Mouse (Mus musculus): ENCODE results near the gene Irgq. TPM values are rescaled to one million over a fixed set of nuclear protein-coding genes. Genes with fewer than 3 reads are reported as not detected.

Irgq gene
- total and polyA plus RNA-seq, 3 experiments: 4.7 to 5.8 TPM; not detected in 1

DNA sequence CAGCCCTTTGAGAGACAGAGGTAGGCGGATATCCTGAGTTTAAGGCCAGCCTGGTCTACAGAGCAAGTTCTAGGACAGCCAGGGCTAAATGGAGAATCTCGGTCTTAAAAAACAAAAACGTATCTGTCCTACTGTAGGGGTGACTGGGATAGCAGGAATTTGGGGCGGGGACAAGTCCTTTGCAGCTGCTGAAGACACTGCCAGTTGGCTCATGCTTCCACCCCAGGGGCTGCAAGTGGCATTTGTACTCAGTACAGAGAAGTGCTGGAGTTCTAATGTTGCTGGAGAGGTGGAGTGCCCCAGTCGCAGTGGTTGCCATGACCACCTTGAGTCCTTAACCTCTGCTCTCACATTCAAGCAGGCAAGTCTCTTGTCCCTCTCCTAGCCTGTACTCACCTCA is 7.7 kb upstream of the Irgq start:
- Histone ChIP-seq H3K9ac (ENCODE audit: control insufficient read depth, low read depth, low read length, poor library complexity, severe bottlenecking) (no peak overlapping the region), H3K79me2 (ENCODE audit: control insufficient read depth, insufficient read depth, low read length, poor library complexity) (no peaks in the 10 kb centered on the region), H3K36me3 (ENCODE audit: control insufficient read depth in 1 of 2, insufficient read depth in 2 of 2, low read length in 2 of 2) (no peaks in the 10 kb centered on the region), H3K4me3 (ENCODE audit: control insufficient read depth in 1 of 2, insufficient read depth in 1 of 2, low read depth in 2 of 2, low read length in 2 of 2) (no peak overlapping the region), H3K27ac (ENCODE audit: control insufficient read depth, low read depth, low read length) (no peak overlapping the region), H3K27me3 (ENCODE audit: control insufficient read depth in 1 of 2, insufficient read depth in 2 of 2, low read length in 2 of 2) (peaks cover 0 to 2% of the 10 kb centered on the region in 2 experiments; a peak in 1 of 4 replicates), H3K9me3 (replicated peaks; ENCODE audit: insufficient read depth, low read length) (no peaks in the 10 kb centered on the region), H3K4me1 (ENCODE audit: control insufficient read depth in 1 of 2, insufficient read depth in 2 of 2, low read length in 2 of 2) (0 out of 4 replicates have a peak, but pooled peaks cover 0 to 2% of the 10 kb centered on the region in 2 experiments)
- TF ChIP-seq TCF12 (IDR thresholded peaks at IDR 0.05; ENCODE audit: low read depth, low read length) (no peak), CHD1 (IDR thresholded peaks at IDR 0.05; ENCODE audit: low read depth, low read length) (no peak), TAL1 (IDR thresholded peaks at IDR 0.05; ENCODE audit: low read length) (no peak), ZMIZ1 (IDR thresholded peaks at IDR 0.05; ENCODE audit: low read depth, low read length) (no peak), ZKSCAN1 (IDR thresholded peaks at IDR 0.05; ENCODE audit: low read depth, low read length) (no peak), NELFE (IDR thresholded peaks at IDR 0.05; ENCODE audit: low read depth, low read length) (no peak), ZC3H11A (IDR thresholded peaks at IDR 0.05; ENCODE audit: low read depth, low read length) (no peak), E2F4 (IDR thresholded peaks at IDR 0.05; ENCODE audit: borderline replicate concordance, low read depth, low read length) (no peak), NRF1 (IDR thresholded peaks at IDR 0.05; ENCODE audit: insufficient read depth, low read depth, low read length, poor library complexity, severe bottlenecking) (no peak), MXI1 (IDR thresholded peaks at IDR 0.05; ENCODE audit: low read depth, low read length) (no peak), RCOR1 (IDR thresholded peaks at IDR 0.05; ENCODE audit: low read depth, low read length) (no peak), USF2 (IDR thresholded peaks at IDR 0.05; ENCODE audit: borderline replicate concordance in 1 of 2, insufficient read depth in 1 of 2, low read depth in 1 of 2, low read length in 2 of 2) (no peak), MAX (IDR thresholded peaks at IDR 0.05; ENCODE audit: low read length) (no peak)
- DNase-seq (ENCODE audit: low read depth, low spot score): no peak

DNA sequence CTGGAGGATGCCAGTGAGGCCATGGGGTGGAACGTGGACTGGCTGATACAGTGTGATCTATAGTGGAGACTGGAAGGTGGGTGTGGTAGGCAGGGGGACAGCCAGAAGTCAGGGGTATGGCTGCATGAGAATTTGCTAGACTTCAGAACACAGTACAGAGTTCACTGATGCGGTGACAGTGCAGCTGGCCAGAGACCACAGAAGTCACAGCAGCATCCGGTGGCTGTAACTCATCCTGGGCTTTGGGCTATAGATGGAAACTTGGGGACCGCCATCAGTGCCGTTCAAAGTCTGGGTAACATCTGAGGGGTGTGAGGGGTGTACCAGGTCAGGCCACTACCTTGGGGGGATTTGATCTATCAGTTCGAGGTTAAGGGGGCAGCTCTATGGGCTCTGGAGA is 6.8 kb upstream of the Irgq start:
- Histone ChIP-seq H3K36me3 (ENCODE audit: control insufficient read depth in 1 of 2, insufficient read depth in 2 of 2, low read length in 2 of 2) (peaks cover 0 to 6% of the 10 kb centered on the region in 2 experiments; a peak in 1 of 4 replicates), H3K79me2 (ENCODE audit: control insufficient read depth, insufficient read depth, low read length, poor library complexity) (no peaks in the 10 kb centered on the region), H3K9me3 (replicated peaks; ENCODE audit: insufficient read depth, low read length) (no peaks in the 10 kb centered on the region), H3K9ac (ENCODE audit: control insufficient read depth, low read depth, low read length, poor library complexity, severe bottlenecking) (no peak overlapping the region), H3K27me3 (ENCODE audit: control insufficient read depth in 1 of 2, insufficient read depth in 2 of 2, low read length in 2 of 2) (peaks cover 0 to 2% of the 10 kb centered on the region in 2 experiments; a peak in 1 of 4 replicates), H3K4me1 (ENCODE audit: control insufficient read depth in 1 of 2, insufficient read depth in 2 of 2, low read length in 2 of 2) (peaks cover 2 to 10% of the 10 kb centered on the region in 2 experiments; a peak in 3 of 4 replicates), H3K4me3 (ENCODE audit: control insufficient read depth in 1 of 2, insufficient read depth in 1 of 2, low read depth in 2 of 2, low read length in 2 of 2) (no peak overlapping the region), H3K27ac (ENCODE audit: control insufficient read depth, low read depth, low read length) (no peak overlapping the region)
- DNase-seq (ENCODE audit: low read depth, low spot score): no peak
- TF ChIP-seq USF1 (IDR thresholded peaks at IDR 0.05; ENCODE audit: low read depth, low read length): no peak
- TF ChIP-seq CTCF (IDR thresholded peaks at IDR 0.05 in 2 of 3, conservative IDR thresholded peaks at IDR 0.05 in 1 of 3; ENCODE audit: control insufficient read depth in 1 of 3, insufficient read depth in 1 of 3, low read depth in 2 of 3, low read length in 3 of 3, poor library complexity in 1 of 3, severe bottlenecking in 1 of 3): no peak
- TF ChIP-seq ZNF384 (IDR thresholded peaks at IDR 0.05; ENCODE audit: low read depth, low read length): no peak
- TF ChIP-seq CHD2 (IDR thresholded peaks at IDR 0.05; ENCODE audit: low read length): no peak
- no peak for TF ChIP-seq KAT2A (conservative IDR thresholded peaks at IDR 0.05; ENCODE audit: low read depth, low read length)
- TF ChIP-seq ZC3H11A (IDR thresholded peaks at IDR 0.05; ENCODE audit: low read depth, low read length): no peak
- no peak for TF ChIP-seq POLR2AphosphoS5 (IDR thresholded peaks at IDR 0.05; ENCODE audit: borderline replicate concordance, low read depth, low read length)
- TF ChIP-seq POLR2AphosphoS2 (IDR thresholded peaks at IDR 0.05; ENCODE audit: low read length): no peak
- no peak for TF ChIP-seq UBTF (IDR thresholded peaks at IDR 0.05; ENCODE audit: borderline replicate concordance, insufficient read depth, low read depth, low read length)
- no peak for TF ChIP-seq MYC (IDR thresholded peaks at IDR 0.05; ENCODE audit: low read depth, low read length)
- TF ChIP-seq USF2 (IDR thresholded peaks at IDR 0.05; ENCODE audit: borderline replicate concordance in 1 of 2, insufficient read depth in 1 of 2, low read depth in 1 of 2, low read length in 2 of 2): no peak
- no peak for TF ChIP-seq POLR2A (IDR thresholded peaks at IDR 0.05; ENCODE audit: control insufficient read depth in 1 of 2, insufficient read depth in 1 of 2, low read depth in 1 of 2, low read length in 2 of 2, poor library complexity in 1 of 2)
- no peak for TF ChIP-seq EP300 (IDR thresholded peaks at IDR 0.05; ENCODE audit: low read depth in 1 of 2, low read length in 2 of 2)

All from MEL (cell line).